Mouse (Mus musculus) kidney, embryonic 14.5 days (tissue): ENCODE data around the gene Ncf1. TPM values are rescaled to one million over a fixed set of nuclear protein-coding genes. Genes with fewer than 3 reads are reported as not detected.

ENCODE experiments used
- ATAC-seq: fragments of 200-750 bp; cut with Nextera tagmentation; 2 replicates; pipeline ENCODE4 v1.8.0; 2017; ENCODE audit warnings: moderate number of reproducible peaks, mild to moderate bottlenecking, moderate TSS enrichment, moderate library complexity; ENCODE audit not compliant: low FRiP score, low TSS enrichment
- H3K27ac ChIP-seq: fragments of 300-500 bp; sonication (generic); 2 replicates; pipeline ENCODE4 v1.5.1; 2014; ENCODE audit warnings: low read depth, mild to moderate bottlenecking, low read length, moderate library complexity, mixed read lengths
- H3K27me3 ChIP-seq: fragments of 300-500 bp; sonication (generic); 2 replicates; pipeline ENCODE4 v1.6.1; 2014; ENCODE audit warnings: mild to moderate bottlenecking, low read length; ENCODE audit not compliant: control insufficient read depth, insufficient read depth
- H3K36me3 ChIP-seq: fragments of 300-500 bp; sonication (generic); 2 replicates; pipeline ENCODE4 v1.6.1; 2014; ENCODE audit warnings: low read length, mixed read lengths; ENCODE audit not compliant: control insufficient read depth, insufficient read depth
- H3K4me1 ChIP-seq: fragments of 300-500 bp; sonication (generic); 2 replicates; pipeline ENCODE4 v1.6.1; 2014; ENCODE audit warnings: low read length, mixed read lengths; ENCODE audit not compliant: control insufficient read depth, insufficient read depth
- H3K4me2 ChIP-seq: fragments of 300-500 bp; sonication (generic); replicated peaks from 2 replicates; pipeline ENCODE4 v1.6.1; 2014; ENCODE audit warnings: low read depth, mild to moderate bottlenecking, low read length
- H3K4me3 ChIP-seq: fragments of 300-500 bp; sonication (generic); 2 replicates; pipeline ENCODE4 v1.5.1; 2014; ENCODE audit warnings: mild to moderate bottlenecking, low read length
- H3K9ac ChIP-seq: fragments of 300-500 bp; sonication (generic); 2 replicates; pipeline ENCODE4 v1.6.1; 2014; ENCODE audit warnings: low read depth, mild to moderate bottlenecking, low read length, moderate library complexity
- H3K9me3 ChIP-seq: fragments of 300-500 bp; sonication (generic); 2 replicates; pipeline ENCODE4 v1.6.1; 2016; ENCODE audit warnings: low read length; ENCODE audit not compliant: control insufficient read depth
- WGBS: fragments of 180-500 bp; shearing (Covaris S2); extraction: QIAGEN DNeasy Blood & Tissue Kit; methylation state at CpG from one replicate; pipeline ENCODE4 v1.1.7; 2014; 5-methylcytosine and 5-hydroxymethylcytosine counted together
- polyA plus RNA-seq: library from polyadenylated mRNA; unstranded; fragments of >200 nt; fragmentation: Nextera tagmentation; extraction: Ambion mirVana; gene quantifications from 2 replicates; pipeline ENCODE4 v1.2.1, GENCODE M21; 2014

Gene Ncf1
- polyA plus RNA-seq, 1 experiment from 2014 or later = 2.6 TPM

DNA sequence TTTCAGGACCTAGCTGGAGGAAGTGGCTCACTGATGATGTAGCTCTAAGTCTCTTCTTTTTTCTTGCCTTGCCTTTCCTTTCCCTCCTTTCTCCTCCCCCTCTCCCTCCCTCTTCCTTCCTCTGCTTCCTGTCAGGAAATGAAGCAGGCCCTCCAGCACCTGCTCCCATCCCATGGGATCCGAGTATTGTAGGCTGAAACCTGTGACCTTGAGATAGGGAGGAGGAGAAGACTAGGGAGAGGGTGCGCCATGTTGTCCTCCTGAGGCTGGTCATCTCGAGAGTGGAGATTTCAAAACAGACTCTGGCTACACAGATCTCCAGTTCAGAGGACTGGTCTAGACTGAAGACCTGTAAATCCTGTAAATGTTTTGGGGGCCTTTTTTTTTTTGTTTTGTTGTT, 47.3 kb downstream of the Ncf1 start:
- H3K4me2 ChIP-seq = peak overlapping the region; percentile 56; the same call in 1 of the 2 replicates
- 61% methylated on average over 3 of the region's 3 CpGs for WGBS
- no peak overlapping the region for H3K4me3 ChIP-seq
- H3K4me1 ChIP-seq = peaks cover 20% of the 10 kb centered on the region
- no peak overlapping the region for H3K9ac ChIP-seq
- no peaks in the 10 kb centered on the region for H3K9me3 ChIP-seq
- no peaks in the 10 kb centered on the region for H3K27me3 ChIP-seq
- no peak overlapping the region for H3K27ac ChIP-seq
- no peak for ATAC-seq
- H3K36me3 ChIP-seq = no peaks in the 10 kb centered on the region

DNA sequence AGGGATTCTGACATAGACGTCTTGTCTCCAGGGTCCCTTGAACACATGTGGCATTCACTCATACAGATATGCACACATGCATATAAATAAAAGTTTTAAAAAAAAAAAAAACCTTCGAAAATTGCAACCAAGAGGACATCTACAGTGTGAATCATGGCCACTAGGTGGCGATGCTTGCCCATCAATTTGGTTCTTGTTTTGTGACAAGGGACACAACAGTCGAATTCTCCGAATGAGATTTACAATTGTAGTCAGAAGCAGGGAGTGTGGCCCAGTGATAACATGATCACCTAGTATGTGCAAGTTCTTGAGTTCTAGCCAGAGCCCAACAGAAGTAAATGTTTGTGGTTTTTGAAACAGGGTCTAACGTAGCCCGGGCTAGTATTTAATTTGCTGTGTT, 49.6 kb downstream of the Ncf1 start:
- H3K4me3 ChIP-seq = no peak overlapping the region
- no peak overlapping the region for H3K9ac ChIP-seq
- WGBS = 25% methylated on average over 7 of the region's 7 CpGs
- H3K36me3 ChIP-seq = no peaks in the 10 kb centered on the region
- no peak overlapping the region for H3K27ac ChIP-seq
- no peak for ATAC-seq
- no peaks in the 10 kb centered on the region for H3K9me3 ChIP-seq
- no peaks in the 10 kb centered on the region for H3K27me3 ChIP-seq
- no peak overlapping the region for H3K4me2 ChIP-seq
- H3K4me1 ChIP-seq = peaks cover 27% of the 10 kb centered on the region

DNA sequence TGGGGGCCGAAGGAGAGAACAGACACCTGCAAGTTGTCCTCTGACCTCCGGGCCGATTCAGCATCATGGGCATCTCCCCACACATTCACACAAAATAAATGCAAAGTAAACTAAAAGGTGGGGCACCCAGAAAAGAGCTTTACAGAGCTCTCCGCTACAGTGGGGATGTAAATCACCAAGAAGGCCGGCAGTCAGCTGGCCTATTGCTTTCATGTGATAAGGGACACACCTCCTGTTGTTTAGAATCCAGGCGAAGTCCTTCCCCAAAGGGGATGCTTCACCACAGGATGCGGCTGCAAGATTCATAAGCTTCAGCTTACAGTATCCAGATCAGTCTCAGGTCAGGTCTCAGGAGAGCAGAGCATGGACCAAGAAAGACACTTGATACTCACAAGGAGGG, 50.9 kb downstream of the Ncf1 start:
- Histone ChIP-seq H3K4me3 (no peak overlapping the region), H3K4me2 (no peak overlapping the region), H3K9me3 (no peaks in the 10 kb centered on the region), H3K9ac (no peak overlapping the region), H3K27ac (no peak overlapping the region), H3K36me3 (no peaks in the 10 kb centered on the region), H3K4me1 (peaks cover 25% of the 10 kb centered on the region), H3K27me3 (no peaks in the 10 kb centered on the region)
- ATAC-seq = no peak
- 67% methylated on average over 7 of the region's 7 CpGs for WGBS

DNA sequence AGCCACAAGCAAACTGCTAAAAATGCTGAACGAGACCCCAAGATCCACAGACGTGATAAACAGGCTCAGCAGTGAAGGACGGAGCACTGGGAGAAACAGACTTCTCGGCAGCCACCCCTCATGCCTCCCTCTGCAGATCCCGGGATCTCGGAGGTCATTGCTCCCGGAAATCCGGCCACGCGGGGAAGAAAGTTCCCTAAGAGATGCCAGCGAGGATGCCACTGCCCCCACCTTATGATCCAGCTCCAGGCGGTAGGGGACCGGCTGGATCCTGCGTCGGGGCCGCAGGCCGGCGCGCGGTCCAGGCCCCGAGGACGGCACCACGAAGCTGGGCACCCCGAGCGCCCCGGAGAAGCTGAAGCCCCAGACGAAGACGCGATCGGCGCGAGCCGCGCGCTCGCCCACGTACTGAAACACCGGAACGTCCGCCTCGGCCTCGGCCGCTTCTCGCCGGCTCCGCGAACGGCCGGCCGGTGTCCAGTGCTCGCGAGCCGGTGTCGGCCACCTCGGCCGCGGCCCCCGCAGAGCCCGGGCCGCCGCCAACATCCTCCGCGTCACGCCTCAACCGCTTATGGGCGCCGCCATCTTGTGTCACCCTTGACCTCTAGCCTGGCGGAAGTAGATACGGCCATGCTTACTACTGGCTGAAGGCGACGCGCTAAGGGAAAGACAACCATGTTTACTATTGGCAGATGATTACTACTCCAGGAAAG, 53.1 kb downstream of the Ncf1 start, which contains the start of gene Rcc1l:
Rcc1l (minus strand) TSS at position 606 of the 713 bp plus-strand sequence.
- Histone ChIP-seq H3K27ac (peak within 1 kb of the TSS; percentile 87), H3K4me2 (peak within 1 kb of the TSS; percentile 82), H3K9me3 (no peaks in the 10 kb centered on the region), H3K4me3 (peak within 1 kb of the TSS; percentile 91), H3K4me1 (peaks cover 10% of the 10 kb centered on the region), H3K9ac (peak within 1 kb of the TSS; percentile 84), H3K36me3 (peaks cover 6% of the 10 kb centered on the region; the same call in 1 of the 2 replicates), H3K27me3 (no peaks in the 10 kb centered on the region)
- peak; percentile 89 for ATAC-seq
- under 1% methylated on average over 66 of the region's 72 CpGs for WGBS

DNA sequence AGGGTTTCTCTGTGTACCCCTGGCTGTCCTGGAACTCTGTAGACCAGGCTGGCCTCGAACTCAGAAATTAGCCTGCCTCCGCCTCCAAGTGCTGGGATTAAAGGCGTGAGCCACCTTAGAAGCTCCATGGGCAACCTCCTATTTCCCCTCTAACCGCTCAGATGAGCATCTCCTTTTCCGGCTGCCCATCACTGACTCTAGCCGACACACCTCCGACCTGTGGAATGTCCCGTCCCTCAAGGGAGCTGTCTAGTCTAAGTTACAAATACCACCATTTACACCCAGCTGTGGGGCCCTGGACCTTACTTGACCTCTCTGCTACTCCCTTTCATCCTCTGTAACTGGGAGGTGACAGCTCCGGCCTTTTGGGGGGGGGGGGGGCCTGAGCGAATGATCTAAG, 53.7 kb downstream of the Ncf1 start:
- ATAC-seq = no peak
- Histone ChIP-seq H3K4me1 (peaks cover 10% of the 10 kb centered on the region), H3K9me3 (no peaks in the 10 kb centered on the region), H3K27ac (peak overlapping the region; percentile 87), H3K27me3 (no peaks in the 10 kb centered on the region), H3K36me3 (peaks cover 11% of the 10 kb centered on the region; the same call in 1 of the 2 replicates), H3K4me2 (peak overlapping the region; percentile 82), H3K4me3 (peak overlapping the region; percentile 91), H3K9ac (peak overlapping the region; percentile 84)
- WGBS = 1% methylated on average over 10 of the region's 10 CpGs

DNA sequence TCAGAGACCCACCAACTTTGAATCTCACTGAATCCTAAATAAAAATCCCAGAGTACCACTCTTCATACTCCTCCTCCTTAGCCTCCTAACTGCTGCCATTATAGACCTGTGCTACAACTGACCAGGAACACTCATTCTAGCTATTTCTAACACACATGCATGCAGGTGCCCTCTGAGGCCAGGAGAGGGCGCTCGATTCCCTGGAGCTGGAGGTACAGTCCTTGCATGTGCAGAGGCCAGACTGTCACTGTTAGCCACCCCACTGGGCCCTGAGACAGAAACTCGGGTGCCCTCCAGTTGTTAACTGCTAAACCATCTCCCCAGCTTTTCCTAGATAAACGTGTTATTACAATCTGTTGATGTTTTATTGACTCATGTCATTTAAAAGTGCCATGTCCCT, 56.2 kb downstream of the Ncf1 start:
- 56% methylated on average over 4 of the region's 4 CpGs for WGBS
- no peak overlapping the region for H3K9ac ChIP-seq
- peaks cover 21% of the 10 kb centered on the region; the same call in 1 of the 2 replicates for H3K36me3 ChIP-seq
- no peak for ATAC-seq
- no peaks in the 10 kb centered on the region for H3K27me3 ChIP-seq
- H3K9me3 ChIP-seq = no peaks in the 10 kb centered on the region
- no peak overlapping the region for H3K27ac ChIP-seq
- no peak overlapping the region for H3K4me3 ChIP-seq
- peaks cover 7% of the 10 kb centered on the region for H3K4me1 ChIP-seq
- H3K4me2 ChIP-seq = no peak overlapping the region

DNA sequence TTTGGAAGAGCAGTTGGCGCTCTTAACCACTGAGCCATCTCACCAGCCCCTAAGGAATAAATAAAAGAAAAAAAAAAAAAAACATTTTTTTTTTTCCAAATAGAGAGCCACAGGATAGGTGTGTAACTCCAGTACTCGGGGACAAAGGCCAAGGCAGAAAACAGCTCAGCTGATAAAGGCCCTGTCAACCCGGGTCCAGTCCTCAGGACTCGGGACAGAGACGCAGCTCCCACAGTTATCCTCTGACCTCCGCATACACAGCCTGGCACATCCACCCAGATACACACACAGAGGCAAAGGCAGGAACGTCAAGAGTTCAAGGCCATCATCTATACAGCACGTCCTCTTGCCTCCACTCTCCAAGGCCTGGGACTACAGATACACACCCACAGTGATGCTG, 59.3 kb downstream of the Ncf1 start:
- Histone ChIP-seq H3K4me1 (peaks cover 2% of the 10 kb centered on the region), H3K9me3 (no peaks in the 10 kb centered on the region), H3K4me2 (no peak overlapping the region), H3K4me3 (no peak overlapping the region), H3K27ac (no peak overlapping the region), H3K36me3 (peaks cover 37% of the 10 kb centered on the region), H3K27me3 (no peaks in the 10 kb centered on the region), H3K9ac (no peak overlapping the region)
- WGBS = 97% methylated on average over 8 of the region's 8 CpGs
- no peak for ATAC-seq

Other genes with a start within 250 kb of the Ncf1 start
- 8.7 and 10.5 TPM in 2 replicates for gene Castor2, start 129.9 kb downstream of the Ncf1 start, polyA plus RNA-seq
- 28.9 and 35.2 TPM in 2 replicates for gene Rcc1l, start 52.9 kb downstream of the Ncf1 start, polyA plus RNA-seq
- 5.8 and 9.2 TPM in 2 replicates for gene Gtf2ird2, start 45.6 kb downstream of the Ncf1 start, polyA plus RNA-seq
- gene Gtf2i, start 85.1 kb upstream of the Ncf1 start, polyA plus RNA-seq = 131 and 196 TPM in 2 replicates
- 60.9 and 84.8 TPM in 2 replicates for gene Gtf2ird1, start 227.1 kb upstream of the Ncf1 start, polyA plus RNA-seq